In genomic region chr7:104287576-104288443, GRCm38 (mm10) we compare ENCODE assay signal across 7 mouse cellular contexts. TPM values are rescaled to one million over a fixed set of nuclear protein-coding genes. Genes with fewer than 3 reads are reported as not detected.
DNase-seq lines count a peak whose midpoint lies in the region; ATAC-seq and TF ChIP-seq lines count a peak whose summit lies in the region.
"Not testable (repeated sequence)": the region's sequence is repeated elsewhere in the genome, so short reads cannot be mapped to it uniquely, and the experiment has no call there.

TSS of gene Trim5 (minus strand) at chr7:104288094.

- intact Hi-C loops in heart, postnatal 36 days (cut with DNase I) = loop anchor here (2.0 kb wide), 1 partner anchor 65 kb away; the partner anchor contains the start of gene Trim12c

- not testable (repeated sequence) for TF ChIP-seq CTCF in spleen, adult 2 months (IDR thresholded peaks at IDR 0.05; ENCODE audit: extremely low read depth, insufficient read depth, insufficient read length, insufficient replicate concordance)

- H3K27me3 ChIP-seq in kidney, embryonic 14.5 days (ENCODE audit: control insufficient read depth, insufficient read depth, low read length); spleen, adult 2 months (ENCODE audit: control insufficient read depth, insufficient read depth, low read length): not testable (repeated sequence)

- not testable (repeated sequence) for H3K9me3 ChIP-seq in kidney, embryonic 14.5 days (ENCODE audit: control insufficient read depth, low read length)

- WGBS in kidney, embryonic 14.5 days = 39% methylated on average over 14 of the region's 14 CpGs
- WGBS in spleen, adult 2 months = 40% methylated on average over 14 of the region's 14 CpGs

- peak; percentile 30 for DNase-seq in adrenal gland, postnatal 10 days
- DNase-seq in heart, postnatal 36 days = peak; percentile 15 to 30
- peak; percentile 36 for DNase-seq in liver
- DNase-seq in lung, postnatal 14 days = peak; percentile 9
- DNase-seq in spleen, adult 2 months (ENCODE audit: low read depth in 1 of 2, low spot score in 2 of 2) = not testable (repeated sequence)

- not testable (repeated sequence) for TF ChIP-seq POLR2A in spleen, adult 2 months (IDR thresholded peaks at IDR 0.05; ENCODE audit: low read depth, low read length)

- ATAC-seq in granulocyte monocyte progenitor cell, adult 5-6 weeks (replicated peaks; ENCODE audit: poor library complexity, severe bottlenecking) = peak; percentile 99
- peak; percentile 86; the same call in 1 of the 2 replicates for ATAC-seq in kidney, embryonic 14.5 days (ENCODE audit: low FRiP score, low TSS enrichment)

- not testable (repeated sequence) for H3K9ac ChIP-seq in kidney, embryonic 14.5 days (ENCODE audit: low read depth, low read length)

- not testable (repeated sequence) for H3K4me1 ChIP-seq in kidney, embryonic 14.5 days (ENCODE audit: control insufficient read depth, insufficient read depth, low read length)
- peaks cover 20% of the 10 kb centered on the region; the same call in 1 of the 2 replicates for H3K4me1 ChIP-seq in spleen, adult 2 months (ENCODE audit: control insufficient read depth, insufficient read depth, insufficient read length)

- H3K4me3 ChIP-seq in kidney, embryonic 14.5 days (ENCODE audit: low read length) = 0 out of 2 replicates have a peak within 1 kb of the TSS, but pooled peaks have one; percentile 9
- H3K4me3 ChIP-seq in spleen, adult 2 months (ENCODE audit: extremely low read depth, insufficient read depth, insufficient read length) = peak within 1 kb of the TSS; percentile 44

- H3K36me3 ChIP-seq in kidney, embryonic 14.5 days (ENCODE audit: control insufficient read depth, insufficient read depth, low read length); spleen, adult 2 months (ENCODE audit: control insufficient read depth, insufficient read depth, low read length): not testable (repeated sequence)

- H3K4me2 ChIP-seq in kidney, embryonic 14.5 days (replicated peaks; ENCODE audit: low read depth, low read length) = peak within 1 kb of the TSS; percentile 17

- H3K27ac ChIP-seq in kidney, embryonic 14.5 days (ENCODE audit: low read depth, low read length) = not testable (repeated sequence)
- peak within 1 kb of the TSS; percentile 77 for H3K27ac ChIP-seq in spleen, adult 2 months (ENCODE audit: insufficient read depth, low read length)

RNA-seq across cellular contexts. Expression of gene Trim5, which starts in this region (rescaled TPM):
- total RNA-seq in adrenal gland, postnatal 10 days (2021) = 1 to 10 TPM; 3.7 to 4.5 TPM
- total RNA-seq in granulocyte monocyte progenitor cell, adult 5-6 weeks (2014; fragmentation: Nextera tagmentation) = 5.3 and 8.4 TPM in 2 replicates
- total RNA-seq in granulocyte monocyte progenitor cell, adult 5-6 weeks (2017) = 5.6 and 8.0 TPM in 2 replicates
- 1 to 10 TPM; 2.0 to 3.0 TPM for total RNA-seq in heart, postnatal 36 days (2021)
- polyA plus RNA-seq in kidney, embryonic 14.5 days (2014; fragmentation: Nextera tagmentation; extraction: Ambion mirVana) = 0.20 and 0.30 TPM in 2 replicates
- 1.7 and 1.8 TPM in 2 replicates for polyA plus RNA-seq in spleen, adult 2 months (2012; rRNA removed)

Comparison
In these comparisons a context has a peak if more than half of its experiments do, and no peak if none do; other contexts are left out.
1. Peak in ATAC-seq, H3K4me3 ChIP-seq and H3K4me2 ChIP-seq in kidney, embryonic 14.5 days; RNA of the gene not detected or under 1 TPM.